Mouse (Mus musculus): ENCODE measurements around the gene Flt4. TPM values are rescaled to one million over a fixed set of nuclear protein-coding genes. Genes with fewer than 3 reads are reported as not detected.

Flt4 gene
- polyA plus RNA-seq, 1 experiment from 2014 or later = 4.9 TPM

DNA sequence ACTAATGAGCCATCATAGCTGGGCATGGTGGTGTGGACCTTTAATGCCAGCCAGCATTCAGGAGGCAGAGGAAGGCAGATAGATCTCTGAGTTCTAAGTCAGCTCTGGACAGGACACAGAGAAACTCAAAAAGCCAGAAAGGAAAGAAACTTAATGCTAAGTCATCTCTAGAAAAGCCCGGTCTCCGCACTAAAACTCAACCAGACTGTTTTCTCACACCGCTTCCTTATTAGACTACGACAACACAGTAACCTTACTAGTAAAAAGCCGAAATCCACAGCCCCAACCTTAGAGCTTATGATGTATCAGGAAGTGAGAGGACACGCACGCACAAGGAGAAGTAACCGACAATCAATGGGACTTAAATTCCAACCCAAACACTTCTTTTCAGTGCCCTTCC is 93.0 kb downstream of the Flt4 start:
- H3K4me2 ChIP-seq (ENCODE audit: low read depth, low read length) = no peak overlapping the region
- no peaks in the 10 kb centered on the region for H3K4me1 ChIP-seq (ENCODE audit: insufficient read depth)
- no peak overlapping the region for H3K27ac ChIP-seq (ENCODE audit: low read depth)
- H3K9me3 ChIP-seq (ENCODE audit: low read length) = no peaks in the 10 kb centered on the region
- H3K27me3 ChIP-seq (ENCODE audit: insufficient read depth, low read length) = no peaks in the 10 kb centered on the region
- no peak overlapping the region for H3K9ac ChIP-seq (replicated peaks)
- WGBS (ENCODE audit: insufficient replicate concordance) = 92% methylated on average over 8 of the region's 8 CpGs
- peaks cover 62% of the 10 kb centered on the region for H3K36me3 ChIP-seq (replicated peaks; ENCODE audit: insufficient read depth, low read length)
- no peak for DNase-seq
- TF ChIP-seq EP300 (IDR thresholded peaks at IDR 0.05; ENCODE audit: low read depth) (no peak), CTCF (IDR thresholded peaks at IDR 0.05; ENCODE audit: low read depth) (no peak)
- no peak overlapping the region for H3K4me3 ChIP-seq (ENCODE audit: low read depth, low read length)
- no peak for ATAC-seq

Other genes starting within 250 kb of the Flt4 start
- not detected in 2 replicates for gene Olfr1389, start 186.2 kb upstream of the Flt4 start, polyA plus RNA-seq (2015; fragmentation: Nextera tagmentation; extraction: Ambion mirVana)
- gene Olfr1388, start 172.6 kb upstream of the Flt4 start, polyA plus RNA-seq (2015; fragmentation: Nextera tagmentation; extraction: Ambion mirVana) = not detected in 2 replicates
- gene Olfr1387, start 153.9 kb upstream of the Flt4 start, polyA plus RNA-seq (2015; fragmentation: Nextera tagmentation; extraction: Ambion mirVana) = not detected in 2 replicates
- not detected in 2 replicates for gene Olfr1386, start 144.2 kb upstream of the Flt4 start, polyA plus RNA-seq (2015; fragmentation: Nextera tagmentation; extraction: Ambion mirVana)
- gene Olfr1385, start 120.2 kb upstream of the Flt4 start, polyA plus RNA-seq (2015; fragmentation: Nextera tagmentation; extraction: Ambion mirVana) = not detected in 2 replicates
- gene Olfr1384, start 102.5 kb upstream of the Flt4 start, polyA plus RNA-seq (2015; fragmentation: Nextera tagmentation; extraction: Ambion mirVana) = not detected in 2 replicates
- gene Olfr1383, start 89.6 kb upstream of the Flt4 start, polyA plus RNA-seq (2015; fragmentation: Nextera tagmentation; extraction: Ambion mirVana) = not detected in 2 replicates
- gene Olfr1382, start 81.0 kb upstream of the Flt4 start, polyA plus RNA-seq (2015; fragmentation: Nextera tagmentation; extraction: Ambion mirVana) = not detected in 2 replicates
- gene Olfr1381, start 65.8 kb upstream of the Flt4 start, polyA plus RNA-seq (2015; fragmentation: Nextera tagmentation; extraction: Ambion mirVana) = not detected in 2 replicates
- not detected in 2 replicates for gene Olfr1380, start 52.4 kb upstream of the Flt4 start, polyA plus RNA-seq (2015; fragmentation: Nextera tagmentation; extraction: Ambion mirVana)
- gene Scgb3a1, start 54.3 kb downstream of the Flt4 start, polyA plus RNA-seq (2015; fragmentation: Nextera tagmentation; extraction: Ambion mirVana) = 0.25 and 0.33 TPM in 2 replicates
- 16.9 and 18.1 TPM in 2 replicates for gene Cnot6, start 103.5 kb downstream of the Flt4 start, polyA plus RNA-seq (2015; fragmentation: Nextera tagmentation; extraction: Ambion mirVana)
- 0.65 and 0.81 TPM in 2 replicates for gene Gfpt2, start 184.9 kb downstream of the Flt4 start, polyA plus RNA-seq (2015; fragmentation: Nextera tagmentation; extraction: Ambion mirVana)
- gene Mapk9, start 237.5 kb downstream of the Flt4 start, polyA plus RNA-seq (2015; fragmentation: Nextera tagmentation; extraction: Ambion mirVana) = 20.9 and 22.3 TPM in 2 replicates

Data from liver, postnatal 0 days (tissue).